Mouse (Mus musculus) embryonic fibroblast, embryonic 13.5 days (primary cell): ENCODE data around the gene Neu1. TPM values are rescaled to one million over a fixed set of nuclear protein-coding genes. Genes with fewer than 3 reads are reported as not detected.

ENCODE experiments used
- H3K27ac ChIP-seq: 2 replicates; pipeline ENCODE4 v1.5.1; 2012; ENCODE audit warnings: low read length, control low read depth, inconsistent platforms; ENCODE audit not compliant: insufficient read depth
- H3K4me1 ChIP-seq: 2 replicates; pipeline ENCODE4 v1.6.1; 2011; ENCODE audit warnings: low read length; ENCODE audit not compliant: control insufficient read depth, insufficient read depth
- H3K4me3 ChIP-seq: 2 replicates; pipeline ENCODE4 v1.5.1; 2011; ENCODE audit warnings: mild to moderate bottlenecking, control low read depth, low read length; ENCODE audit not compliant: insufficient read depth
- CTCF ChIP-seq: IDR thresholded peaks from 2 replicates; pipeline ENCODE4 v1.5.1; 2011; ENCODE audit warnings: mild to moderate bottlenecking, control low read depth, low read length, moderate library complexity, borderline replicate concordance; ENCODE audit not compliant: insufficient read depth
- POLR2A ChIP-seq: IDR thresholded peaks from 2 replicates; pipeline ENCODE4 v1.6.1; 2011; ENCODE audit warnings: low read depth, mild to moderate bottlenecking, control low read depth, low read length, moderate library complexity
- polyA plus RNA-seq: library from polyadenylated mRNA; stranded (reverse); fragments of >200 nt; gene quantifications from 2 replicates; pipeline ENCODE4 v1.2.4, GENCODE M21; 2011; ENCODE audit warnings: low read depth; ENCODE audit not compliant: missing spikeins, insufficient read length

The Neu1 gene
- polyA plus RNA-seq, 1 experiment: 11.3 TPM

GRCm38 (mm10) chr17:34980655-34981054 lies 49.6 kb downstream of the Neu1 start:
- Histone ChIP-seq H3K27ac (0 out of 2 replicates have a peak overlapping the region, but pooled peaks have one; percentile 1), H3K4me1 (no peaks in the 10 kb centered on the region), H3K4me3 (peak overlapping the region; percentile 37)
- TF ChIP-seq CTCF (no peak), POLR2A (no peak)

GRCm38 (mm10) chr17:34981690-34982180 lies 50.7 kb downstream of the Neu1 start, which contains the start of gene Lsm2:
Gene Lsm2, plus strand, starts transcription at chr17:34981862.
- peak; percentile 91 for TF ChIP-seq POLR2A
- no peak for TF ChIP-seq CTCF
- peak within 1 kb of the TSS; percentile 98 for H3K27ac ChIP-seq
- H3K4me1 ChIP-seq: no peaks in the 10 kb centered on the region
- peak within 1 kb of the TSS; percentile 92 for H3K4me3 ChIP-seq

GRCm38 (mm10) chr17:34982328-34982727 lies 51.3 kb downstream of the Neu1 start:
- peak overlapping the region; percentile 92 for H3K4me3 ChIP-seq
- TF ChIP-seq CTCF (no peak), POLR2A (no peak)
- H3K4me1 ChIP-seq: no peaks in the 10 kb centered on the region
- H3K27ac ChIP-seq: peak overlapping the region; percentile 98

- Histone ChIP-seq H3K4me1 (no peaks in the 10 kb centered on the region), H3K4me3 (no peak overlapping the region), H3K27ac (no peak overlapping the region)
- TF ChIP-seq POLR2A: no peak
- TF ChIP-seq CTCF: no peak
These were observed 53.2 kb downstream of the Neu1 start for GRCm38 (mm10) chr17:34984218-34984617.

Other genes with a start within 250 kb of the Neu1 start
- 0.58 and 2.1 TPM in 2 replicates for gene C4b, start 187.4 kb upstream of the Neu1 start, polyA plus RNA-seq
- not detected in 2 replicates for gene Cyp21a1, start 126.7 kb upstream of the Neu1 start, polyA plus RNA-seq
- 17.9 and 19.2 TPM in 2 replicates for gene Stk19, start 94.3 kb upstream of the Neu1 start, polyA plus RNA-seq
- 21.9 and 25.0 TPM in 2 replicates for gene Dxo, start 94.2 kb upstream of the Neu1 start, polyA plus RNA-seq
- gene Skiv2l, start 81.0 kb upstream of the Neu1 start, polyA plus RNA-seq: 25.6 and 27.7 TPM in 2 replicates
- 31.5 and 34.7 TPM in 2 replicates for gene Nelfe, start 80.9 kb upstream of the Neu1 start, polyA plus RNA-seq
- 0.26 TPM in 1 of 2 replicates, not detected in the other for gene Cfb, start 68.7 kb upstream of the Neu1 start, polyA plus RNA-seq
- 12.3 and 16.2 TPM in 2 replicates for gene Zbtb12, start 51.8 kb upstream of the Neu1 start, polyA plus RNA-seq
- gene Gm20547, start 49.2 kb upstream of the Neu1 start, polyA plus RNA-seq: 0.58 TPM in 1 of 2 replicates, not detected in the other
- 3.0 and 6.6 TPM in 2 replicates for gene C2, start 33.0 kb upstream of the Neu1 start, polyA plus RNA-seq
- gene Ehmt2, start 32.8 kb upstream of the Neu1 start, polyA plus RNA-seq: 84.7 and 94.2 TPM in 2 replicates
- not detected in 2 replicates for gene Slc44a4, start 16.8 kb upstream of the Neu1 start, polyA plus RNA-seq
- gene Hspa1b, start 28.0 kb downstream of the Neu1 start, polyA plus RNA-seq: 20.9 and 36.6 TPM in 2 replicates
- not detected in 2 replicates for gene Gm20481, start 38.7 kb downstream of the Neu1 start, polyA plus RNA-seq
- 6.0 and 6.5 TPM in 2 replicates for gene Hspa1a, start 40.9 kb downstream of the Neu1 start, polyA plus RNA-seq
- gene Hspa1l, start 41.5 kb downstream of the Neu1 start, polyA plus RNA-seq: not detected in 2 replicates
- 74.8 and 93.3 TPM in 2 replicates for gene Lsm2, start 50.6 kb downstream of the Neu1 start, polyA plus RNA-seq
- 81.3 and 85.7 TPM in 2 replicates for gene Vars, start 69.7 kb downstream of the Neu1 start, polyA plus RNA-seq
- gene Vwa7, start 85.3 kb downstream of the Neu1 start, polyA plus RNA-seq: 0.12 and 0.26 TPM in 2 replicates
- gene Sapcd1, start 96.8 kb downstream of the Neu1 start, polyA plus RNA-seq: not detected in 2 replicates
- gene Msh5, start 115.5 kb downstream of the Neu1 start, polyA plus RNA-seq: 1.2 and 2.8 TPM in 2 replicates
- 266 and 360 TPM in 2 replicates for gene Clic1, start 118.7 kb downstream of the Neu1 start, polyA plus RNA-seq
- 46.4 and 52.8 TPM in 2 replicates for gene Ddah2, start 127.8 kb downstream of the Neu1 start, polyA plus RNA-seq
- gene Ly6g6c, start 134.1 kb downstream of the Neu1 start, polyA plus RNA-seq: not detected in 2 replicates
- gene Mpig6b, start 134.9 kb downstream of the Neu1 start, polyA plus RNA-seq: 0.22 TPM in 1 of 2 replicates, not detected in the other
- gene Ly6g6e, start 145.6 kb downstream of the Neu1 start, polyA plus RNA-seq: not detected in 2 replicates
- not detected in 2 replicates for gene Ly6g6d, start 146.8 kb downstream of the Neu1 start, polyA plus RNA-seq
- not detected in 2 replicates for gene Ly6g6f, start 154.4 kb downstream of the Neu1 start, polyA plus RNA-seq
- 31.8 and 33.9 TPM in 2 replicates for gene Abhd16a, start 158.0 kb downstream of the Neu1 start, polyA plus RNA-seq
- gene Ly6g5c, start 177.0 kb downstream of the Neu1 start, polyA plus RNA-seq: not detected in 2 replicates
- gene Ly6g5b, start 184.2 kb downstream of the Neu1 start, polyA plus RNA-seq: 0.74 TPM in 1 of 2 replicates, not detected in the other
- gene Gpank1, start 190.2 kb downstream of the Neu1 start, polyA plus RNA-seq: 8.9 and 10.2 TPM in 2 replicates
- 164 and 169 TPM in 2 replicates for gene Csnk2b, start 190.8 kb downstream of the Neu1 start, polyA plus RNA-seq
- 16.1 and 18.4 TPM in 2 replicates for gene D17H6S53E, start 195.1 kb downstream of the Neu1 start, polyA plus RNA-seq
- 0.48 TPM in 1 of 2 replicates, not detected in the other for gene Apom, start 200.8 kb downstream of the Neu1 start, polyA plus RNA-seq
- gene Bag6, start 203.9 kb downstream of the Neu1 start, polyA plus RNA-seq: 193 and 196 TPM in 2 replicates
- 174 and 183 TPM in 2 replicates for gene Prrc2a, start 233.6 kb downstream of the Neu1 start, polyA plus RNA-seq
- gene Aif1, start 244.8 kb downstream of the Neu1 start, polyA plus RNA-seq: not detected in 2 replicates